Mouse (Mus musculus) hindbrain, postnatal 0 days (tissue): ENCODE data around the gene Moap1. TPM values are rescaled to one million over a fixed set of nuclear protein-coding genes. Genes with fewer than 3 reads are reported as not detected.

Source experiments
- ATAC-seq: fragments of 200-750 bp; cut with Nextera tagmentation; 2 replicates; pipeline ENCODE4 v1.8.0; 2017; ENCODE audit warnings: mild to moderate bottlenecking, moderate TSS enrichment, moderate library complexity
- DNase-seq: peaks from one replicate; pipeline ENCODE4 v3.0.0-alpha.2; 2015; ENCODE audit warnings: low spot score
- H3K27ac ChIP-seq: fragments of 300-500 bp; sonication (generic); 2 replicates; pipeline ENCODE4 v1.5.1; 2014; ENCODE audit warnings: mild to moderate bottlenecking
- H3K27me3 ChIP-seq: fragments of 300-500 bp; sonication (generic); 2 replicates; pipeline ENCODE4 v1.6.1; 2014; ENCODE audit warnings: low read length, mixed read lengths; ENCODE audit not compliant: insufficient read depth
- H3K36me3 ChIP-seq: fragments of 300-500 bp; sonication (generic); 2 replicates; pipeline ENCODE4 v1.6.1; 2014; ENCODE audit warnings: low read length, mixed read lengths; ENCODE audit not compliant: insufficient read depth
- H3K4me1 ChIP-seq: fragments of 300-500 bp; sonication (generic); 2 replicates; pipeline ENCODE4 v1.6.1; 2014; ENCODE audit warnings: antibody characterized with exemption, low read length, mixed read lengths; ENCODE audit not compliant: insufficient read depth
- H3K4me2 ChIP-seq: fragments of 300-500 bp; sonication (generic); 2 replicates; pipeline ENCODE4 v1.6.1; 2014; ENCODE audit warnings: low read depth, mild to moderate bottlenecking, low read length, moderate library complexity, mixed read lengths
- H3K4me3 ChIP-seq: fragments of 300-500 bp; sonication (generic); 2 replicates; pipeline ENCODE4 v1.5.1; 2014; ENCODE audit warnings: low read length
- H3K9ac ChIP-seq: fragments of 300-500 bp; sonication (generic); replicated peaks from 2 replicates; pipeline ENCODE4 v1.6.1; 2014; ENCODE audit warnings: mild to moderate bottlenecking, low read length, moderate library complexity, mixed read lengths
- H3K9me3 ChIP-seq: fragments of 300-500 bp; sonication (generic); 2 replicates; pipeline ENCODE4 v1.6.1; 2016; ENCODE audit warnings: low read length, mixed read lengths
- CTCF ChIP-seq: IDR thresholded peaks from 2 replicates; pipeline ENCODE4 v1.5.1; 2016; ENCODE audit warnings: antibody characterized with exemption, control low read depth, low read depth
- WGBS: fragments of 180-500 bp; shearing (Covaris S2); extraction: QIAGEN DNeasy Blood & Tissue Kit; methylation state at CpG from one replicate; pipeline ENCODE4 v1.1.7; 2014; 5-methylcytosine and 5-hydroxymethylcytosine counted together
- polyA plus RNA-seq: library from polyadenylated mRNA; unstranded; fragments of >200 nt; fragmentation: Nextera tagmentation; extraction: Ambion mirVana; gene quantifications from 2 replicates; pipeline ENCODE4 v1.2.1, GENCODE M21; 2015
- total RNA-seq: library from RNA; depleted of rRNA; stranded (reverse); fragments of >200 nt; gene quantifications from 2 replicates; pipeline ENCODE4 v1.2.3, GENCODE M21; 2014

Gene Moap1
- total and polyA plus RNA-seq, 2 experiments from 2014 or later: 13.9 to 64.9 TPM

- WGBS: 0% methylated on average over 5 of the region's 5 CpGs
Observed at GRCm38 (mm10) chr12:102758936-102759335, 15.5 kb upstream of the Moap1 start.

DNA sequence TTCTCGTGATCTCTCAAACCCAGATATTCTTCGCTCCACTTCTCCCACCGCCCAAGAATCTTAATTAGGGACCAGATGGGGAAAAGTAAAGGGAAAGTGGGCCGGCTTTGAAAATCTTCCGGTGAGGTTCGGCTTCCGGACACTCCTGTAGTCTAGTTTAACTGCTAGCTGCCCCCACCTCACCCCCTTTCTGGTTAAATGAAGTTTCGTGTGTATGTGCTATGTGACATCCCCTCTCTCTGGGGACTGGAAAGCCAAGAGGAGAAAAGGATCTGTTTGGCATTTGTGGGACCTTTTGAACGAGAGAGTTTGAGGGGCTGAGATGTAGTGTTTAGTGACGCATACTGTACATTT is 14.9 kb upstream of the Moap1 start, which contains the start of gene Gm20604:
Gm20604 (minus strand) TSS at position 270 of the 354 bp plus-strand sequence.
- Histone ChIP-seq H3K4me2 (peak within 1 kb of the TSS; percentile 73), H3K36me3 (peaks cover 4% of the 10 kb centered on the region; the same call in 1 of the 2 replicates), H3K4me3 (peak within 1 kb of the TSS; percentile 79), H3K27ac (peak within 1 kb of the TSS; percentile 89), H3K4me1 (peaks cover 7% of the 10 kb centered on the region; the same call in 1 of the 2 replicates), H3K9me3 (no peaks in the 10 kb centered on the region), H3K27me3 (no peaks in the 10 kb centered on the region), H3K9ac (peak within 1 kb of the TSS; percentile 72)
- ATAC-seq: 0 out of 2 replicates have a peak, but pooled peaks have one; percentile 0
- WGBS: under 1% methylated on average over 10 of the region's 10 CpGs
- no peak for TF ChIP-seq CTCF
- no peak for DNase-seq

More at GRCm38 (mm10) chr12:102758936-102759335, 15.5 kb upstream of the Moap1 start:
- Histone ChIP-seq H3K9me3 (no peaks in the 10 kb centered on the region), H3K4me2 (peak overlapping the region; percentile 72), H3K27ac (peak overlapping the region; percentile 87), H3K9ac (peak overlapping the region; percentile 72), H3K4me3 (peak overlapping the region; percentile 79), H3K36me3 (peaks cover 4% of the 10 kb centered on the region; the same call in 1 of the 2 replicates), H3K4me1 (peaks cover 7% of the 10 kb centered on the region; the same call in 1 of the 2 replicates), H3K27me3 (no peaks in the 10 kb centered on the region)
- no peak for ATAC-seq
- no peak for DNase-seq
- no peak for TF ChIP-seq CTCF

- under 1% methylated on average over 68 of the region's 73 CpGs for WGBS
- peak within 1 kb of the TSS; percentile 73 for H3K4me2 ChIP-seq
- peak within 1 kb of the TSS; percentile 89 for H3K27ac ChIP-seq
- no peaks in the 10 kb centered on the region for H3K27me3 ChIP-seq
- peak within 1 kb of the TSS; percentile 72 for H3K9ac ChIP-seq
- peaks cover 4% of the 10 kb centered on the region; the same call in 1 of the 2 replicates for H3K36me3 ChIP-seq
- peak within 1 kb of the TSS; percentile 79 for H3K4me3 ChIP-seq
- no peaks in the 10 kb centered on the region for H3K9me3 ChIP-seq
- peak; percentile 51 for TF ChIP-seq CTCF
- DNase-seq (peak; percentile 99), ATAC-seq (peak; percentile 99)
- peaks cover 7% of the 10 kb centered on the region; the same call in 1 of the 2 replicates for H3K4me1 ChIP-seq
Observed at GRCm38 (mm10) chr12:102757689-102758402, 14.4 kb upstream of the Moap1 start, which contains the start of the genes Gm28051, Gon7 and Ubr7. Gm28051 (minus strand) TSS chr12:102757765. Gon7 (minus strand) TSS chr12:102757803. Ubr7 (plus strand) TSS chr12:102757967.

DNA sequence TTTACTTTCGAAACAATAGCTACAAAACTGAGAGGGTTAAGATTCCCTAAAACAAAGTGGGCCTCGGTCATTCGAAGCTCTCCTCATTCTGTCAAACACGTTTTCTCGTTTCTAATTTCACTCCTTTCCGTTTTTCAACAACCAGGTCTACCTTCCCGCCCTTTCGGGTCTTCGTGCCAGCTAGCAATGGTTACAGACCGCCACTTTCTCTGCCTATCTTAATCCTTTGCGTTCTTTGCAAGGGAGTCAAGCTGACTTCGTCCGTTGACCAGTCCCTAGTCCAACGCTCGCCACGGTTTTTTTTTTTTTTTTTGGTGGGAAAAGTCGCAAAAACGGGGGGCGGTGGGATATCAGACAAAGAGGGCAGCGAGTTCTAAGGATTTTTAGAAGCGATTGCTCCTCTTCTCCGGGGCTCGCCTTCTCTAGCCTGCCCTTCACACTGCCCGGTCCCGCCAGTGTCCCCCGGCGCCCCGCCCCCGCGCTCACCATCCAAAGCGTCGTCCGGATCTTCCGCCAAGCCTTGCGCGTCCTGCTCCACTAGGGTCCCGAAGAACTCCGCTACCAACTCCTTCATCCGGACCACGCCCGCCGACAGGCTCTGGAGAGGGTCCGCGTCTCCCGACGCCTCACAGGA is 13.7 kb upstream of the Moap1 start:
- no peak for TF ChIP-seq CTCF
- ATAC-seq: peak; percentile 85
- Histone ChIP-seq H3K27ac (peak overlapping the region; percentile 89), H3K36me3 (no peaks in the 10 kb centered on the region), H3K9ac (peak overlapping the region; percentile 72), H3K27me3 (no peaks in the 10 kb centered on the region), H3K9me3 (no peaks in the 10 kb centered on the region), H3K4me3 (peak overlapping the region; percentile 79), H3K4me1 (peaks cover 7% of the 10 kb centered on the region; the same call in 1 of the 2 replicates), H3K4me2 (peak overlapping the region; percentile 73)
- DNase-seq: no peak
- WGBS: under 1% methylated on average over 45 of the region's 46 CpGs

- H3K9ac ChIP-seq: no peak overlapping the region
- H3K27me3 ChIP-seq: no peaks in the 10 kb centered on the region
- WGBS: 88% methylated on average over 7 of the region's 7 CpGs
- DNase-seq: peak; percentile 36
- H3K9me3 ChIP-seq: no peaks in the 10 kb centered on the region
- H3K4me1 ChIP-seq: peaks cover 7% of the 10 kb centered on the region; the same call in 1 of the 2 replicates
- H3K36me3 ChIP-seq: no peaks in the 10 kb centered on the region
- TF ChIP-seq CTCF: peak; percentile 62
- peak overlapping the region; percentile 79 for H3K4me3 ChIP-seq
- peak overlapping the region; percentile 73 for H3K4me2 ChIP-seq
- no peak overlapping the region for H3K27ac ChIP-seq
- no peak for ATAC-seq
Observed at GRCm38 (mm10) chr12:102756304-102756703, 12.8 kb upstream of the Moap1 start.

GRCm38 (mm10) chr12:102748256-102748655 is 4.8 kb upstream of the Moap1 start:
- ATAC-seq (no peak), DNase-seq (no peak)
- Histone ChIP-seq H3K27me3 (no peaks in the 10 kb centered on the region), H3K4me3 (no peak overlapping the region), H3K9ac (no peak overlapping the region), H3K27ac (no peak overlapping the region), H3K36me3 (no peaks in the 10 kb centered on the region; the same call in 1 of the 2 replicates), H3K4me2 (no peak overlapping the region), H3K4me1 (0 out of 2 replicates have a peak, but pooled peaks cover 6% of the 10 kb centered on the region), H3K9me3 (no peaks in the 10 kb centered on the region)
- no peak for TF ChIP-seq CTCF
- WGBS: 83% methylated on average over 3 of the region's 3 CpGs
